Mouse (Mus musculus) retina, adult 2 months (tissue): Measurements from ENCODE around the gene Atp2b2.

ENCODE experiments used
- DNase-seq: peaks from one replicate; pipeline ENCODE4 v3.0.0-alpha.2; 2012; ENCODE audit warnings: low read depth, low spot score

Atp2b2 gene

GRCm38 (mm10) chr6:113890858-113891213 lies 151.6 kb downstream of the Atp2b2 start:
- no peak for DNase-seq

DNA sequence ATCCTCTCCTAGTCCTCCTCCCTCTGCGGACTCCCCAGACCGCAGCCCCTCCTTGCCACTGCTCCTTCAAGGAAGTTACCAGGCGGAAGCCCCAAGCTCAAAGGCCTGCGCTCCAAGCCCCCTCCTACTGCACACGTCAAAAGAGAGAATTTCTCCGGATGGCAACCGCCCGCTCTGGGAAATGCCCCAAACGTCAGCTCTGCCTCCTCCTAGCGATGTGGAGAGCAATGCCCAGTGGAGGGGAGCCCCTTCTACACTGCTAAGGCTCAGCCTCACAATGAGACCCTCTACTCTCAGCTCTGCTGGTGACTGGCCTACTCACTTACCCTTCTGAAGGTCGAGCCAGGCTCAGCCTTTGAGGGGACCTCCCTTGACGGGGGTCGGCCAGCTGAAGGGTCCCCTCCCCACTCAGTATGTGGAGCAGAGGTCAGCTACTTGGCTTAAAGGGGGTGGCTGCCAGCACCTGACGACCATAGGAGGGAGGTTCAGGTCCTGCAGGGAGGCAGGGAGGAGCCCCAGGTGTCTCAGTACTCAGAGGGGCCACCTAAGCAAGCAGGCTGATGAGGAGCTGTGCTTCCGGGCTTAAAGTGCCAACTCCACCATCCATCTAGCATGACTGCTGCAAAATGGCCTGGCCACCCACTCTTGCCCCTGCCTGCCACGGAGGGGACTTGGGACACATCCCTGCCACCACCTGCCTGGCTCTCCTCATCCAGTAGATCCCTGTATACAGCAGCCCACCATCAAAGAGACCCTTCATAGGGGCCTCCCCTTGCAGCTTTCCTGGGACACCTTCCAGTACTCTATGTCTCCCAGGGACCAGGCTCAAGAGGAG lies 152.2 kb downstream of the Atp2b2 start:
- no peak for DNase-seq

DNA sequence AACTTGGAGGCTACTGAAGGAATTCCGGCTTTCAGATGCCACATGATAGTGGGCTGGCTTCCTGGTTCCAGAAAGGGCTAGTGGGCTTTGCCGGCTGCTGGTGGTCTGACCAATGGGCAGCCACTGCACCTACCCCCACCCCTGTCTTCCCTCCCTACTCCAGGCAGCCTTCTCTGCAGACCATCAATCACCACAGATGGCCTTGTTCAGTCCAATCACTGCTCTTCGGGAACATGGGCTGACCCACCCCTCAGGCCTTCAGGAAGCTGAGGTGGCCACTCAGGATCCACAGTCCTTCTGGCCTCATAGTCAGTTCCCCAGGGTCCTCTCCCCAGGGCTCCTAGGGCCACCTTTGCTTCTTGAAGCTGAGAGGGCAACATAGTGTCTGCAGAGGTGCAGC lies 153.2 kb downstream of the Atp2b2 start:
- no peak for DNase-seq

DNA sequence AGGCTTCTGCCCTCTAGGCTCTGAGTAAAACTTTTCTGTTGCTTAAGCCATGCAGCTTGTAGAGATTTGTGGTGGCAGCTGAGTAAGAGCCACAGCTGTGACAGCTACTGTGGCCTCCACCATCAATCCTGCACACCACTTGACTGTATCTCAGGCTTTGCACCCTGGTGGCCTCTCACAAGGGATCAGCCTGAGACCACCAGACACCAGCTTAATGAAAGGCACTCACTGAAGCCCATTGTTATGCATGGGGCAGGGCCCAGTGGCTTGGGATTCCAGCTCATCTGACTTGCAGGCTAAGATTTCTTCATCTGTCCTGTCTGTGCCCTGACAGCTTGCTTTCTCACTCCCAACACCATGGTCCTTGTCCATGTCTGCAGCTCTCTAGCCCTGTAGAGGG lies 155.5 kb downstream of the Atp2b2 start:
- DNase-seq = no peak

GRCm38 (mm10) chr6:113884806-113885205 lies 157.6 kb downstream of the Atp2b2 start:
- DNase-seq = no peak

DNA sequence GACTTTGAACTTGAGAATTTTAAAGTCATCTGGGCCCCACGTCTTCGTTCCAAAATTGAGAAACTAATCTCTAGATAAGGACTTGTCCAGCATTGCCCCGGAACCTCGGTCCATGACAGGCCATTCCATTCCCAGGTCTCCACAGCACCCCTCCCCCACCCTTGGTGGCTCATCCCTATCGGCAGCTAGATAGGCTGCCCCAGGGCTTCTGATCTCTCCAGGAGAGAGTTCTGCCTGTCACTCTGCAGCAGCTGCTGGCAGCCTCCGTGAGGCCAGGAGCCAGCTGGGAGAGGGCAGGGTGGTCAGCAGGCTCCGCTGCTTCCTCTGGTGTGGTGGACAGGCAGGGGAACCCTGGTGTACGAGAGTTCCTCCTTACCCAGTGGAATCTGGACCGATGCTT lies 159.2 kb downstream of the Atp2b2 start:
- no peak for DNase-seq

- no peak for DNase-seq
Measured at GRCm38 (mm10) chr6:113882396-113882795, 160.0 kb downstream of the Atp2b2 start.

DNA sequence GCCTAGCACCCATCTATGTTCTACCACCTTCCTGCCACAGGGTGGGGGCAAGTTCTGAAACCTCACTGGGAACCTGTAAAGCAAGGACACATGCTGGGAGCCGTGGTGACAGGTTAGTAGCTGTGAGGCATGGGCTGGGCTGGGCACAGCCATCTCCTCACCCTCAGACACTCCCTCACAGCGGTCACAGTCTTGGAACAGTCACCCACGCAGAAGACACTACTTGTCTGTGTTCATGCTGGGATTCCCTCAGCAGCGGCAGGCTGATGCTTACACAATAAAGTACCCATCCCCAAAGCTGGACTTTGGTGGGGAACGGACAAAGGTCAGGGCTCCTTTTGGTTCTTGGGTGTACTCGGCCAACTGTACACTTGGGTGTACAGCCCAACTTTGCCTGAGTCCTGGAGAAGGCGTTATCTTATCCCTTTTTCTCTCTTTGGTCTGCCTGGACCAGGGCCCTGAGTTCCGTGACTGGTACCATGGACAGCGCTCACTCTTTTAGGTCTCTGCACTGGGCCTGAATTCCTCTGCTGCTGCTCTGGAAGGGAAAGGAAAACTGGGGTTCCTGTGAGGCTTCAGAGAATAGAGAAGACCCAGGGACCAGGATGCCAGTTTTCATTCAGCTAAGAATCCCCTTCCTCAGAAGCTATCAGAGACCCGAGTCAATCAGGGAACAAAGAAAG lies 160.7 kb downstream of the Atp2b2 start:
- no peak for DNase-seq

DNA sequence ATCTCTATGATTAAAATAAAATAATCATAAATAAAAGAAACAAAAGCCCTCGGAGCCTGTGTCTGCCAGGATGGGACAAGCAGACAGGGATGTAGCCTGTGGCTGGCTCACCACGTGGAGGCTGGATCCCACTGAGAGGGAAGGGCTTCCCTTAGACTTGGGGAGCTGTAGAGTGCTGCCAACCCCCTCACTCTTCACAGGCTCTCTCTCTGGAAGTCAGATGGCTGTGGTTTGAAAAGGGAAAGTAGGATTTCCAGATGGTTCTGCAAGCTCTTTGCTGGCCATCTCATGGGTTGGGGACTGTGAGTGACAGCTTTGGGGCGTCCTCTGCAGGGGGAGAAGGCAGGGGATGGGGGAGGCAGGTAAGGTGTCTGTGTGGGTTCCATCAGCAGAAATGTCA lies 163.0 kb downstream of the Atp2b2 start:
- DNase-seq = no peak

GRCm38 (mm10) chr6:113878510-113879128 lies 163.8 kb downstream of the Atp2b2 start:
- no peak for DNase-seq

DNA sequence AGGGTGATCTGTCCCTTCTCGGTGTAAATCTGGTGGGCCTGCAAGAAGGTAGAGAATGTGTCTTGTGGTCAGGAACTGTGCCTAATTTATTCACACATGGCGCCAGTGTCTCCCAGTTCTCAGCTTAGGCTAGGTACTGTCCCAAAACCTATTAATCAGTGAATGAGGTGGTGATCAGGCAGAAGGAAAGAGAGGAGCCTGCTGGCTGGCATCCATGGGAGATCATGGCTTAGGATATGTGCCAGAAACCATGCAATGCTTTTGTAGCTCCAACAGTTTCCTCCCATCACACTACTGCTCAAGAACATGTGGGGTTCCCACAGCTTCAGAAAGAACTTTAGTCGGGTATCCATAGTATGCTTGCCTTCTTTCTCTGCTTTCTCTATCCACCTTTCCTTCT lies 165.8 kb downstream of the Atp2b2 start:
- DNase-seq = no peak

DNA sequence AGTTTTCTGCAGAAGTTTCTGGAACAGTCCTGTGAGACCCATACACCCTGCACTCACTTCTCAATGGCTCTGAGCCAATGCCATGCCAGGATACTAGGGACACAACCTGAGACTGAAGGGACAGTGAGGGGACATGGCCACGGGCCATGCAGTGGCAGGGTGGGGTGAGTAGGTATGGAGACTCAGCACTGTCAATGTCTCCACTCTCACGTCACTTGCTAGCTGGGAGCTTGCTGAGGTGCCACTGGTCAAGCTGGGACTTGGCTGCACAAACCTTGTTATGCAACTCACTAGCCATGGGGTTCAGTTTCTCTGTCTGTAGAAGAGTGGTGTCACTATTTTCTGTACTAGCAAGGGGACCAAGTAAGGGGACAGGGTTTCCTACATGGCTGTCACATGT lies 167.2 kb downstream of the Atp2b2 start:
- no peak for DNase-seq

DNA sequence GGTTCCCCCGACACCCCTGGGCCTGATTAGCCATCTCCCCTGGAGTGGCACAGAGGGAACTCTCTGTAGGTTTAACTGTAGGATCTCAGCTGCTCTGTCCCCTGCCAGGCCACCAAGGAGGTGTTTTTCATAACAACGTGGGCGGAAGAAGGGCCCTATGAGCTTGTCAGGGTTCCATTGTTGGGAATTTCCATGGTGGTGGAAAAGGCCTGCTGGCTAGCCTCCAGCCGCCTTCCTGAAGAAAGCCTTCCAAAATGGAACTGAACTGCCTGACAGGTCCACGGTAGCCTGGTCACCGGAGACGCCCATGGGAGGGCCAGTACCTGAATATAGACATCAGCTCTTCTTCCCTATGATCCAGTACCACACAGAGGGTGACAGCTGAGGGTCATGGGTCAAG lies 169.8 kb downstream of the Atp2b2 start:
- no peak for DNase-seq

DNA sequence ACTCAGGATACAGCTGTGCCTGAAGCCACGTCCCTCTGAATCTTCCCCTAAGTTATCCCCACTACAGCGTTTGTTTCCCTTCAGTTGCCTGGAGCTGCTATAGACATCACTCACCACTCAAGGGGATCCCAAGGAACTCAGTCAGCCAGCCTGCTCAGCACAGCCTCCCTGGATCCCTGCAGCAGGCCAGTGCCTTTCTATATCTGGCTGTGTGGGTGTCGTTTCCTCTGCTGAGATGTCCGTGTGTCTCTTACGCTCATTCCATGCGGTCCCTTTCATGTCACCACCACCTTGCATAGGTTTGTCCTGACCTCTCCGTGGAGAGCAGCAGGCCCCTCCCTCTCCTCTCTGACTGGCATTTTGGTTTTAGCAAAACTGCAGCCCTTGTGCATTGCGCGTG lies 171.6 kb downstream of the Atp2b2 start:
- no peak for DNase-seq

GRCm38 (mm10) chr6:113868552-113868951 lies 173.9 kb downstream of the Atp2b2 start:
- DNase-seq = no peak

- DNase-seq = no peak
Measured at GRCm38 (mm10) chr6:113865699-113866098, 176.7 kb downstream of the Atp2b2 start.

GRCm38 (mm10) chr6:113864812-113865211 lies 177.6 kb downstream of the Atp2b2 start:
- no peak for DNase-seq

- no peak for DNase-seq
Measured at GRCm38 (mm10) chr6:113862955-113863354, 179.5 kb downstream of the Atp2b2 start.

GRCm38 (mm10) chr6:113861938-113862337 lies 180.5 kb downstream of the Atp2b2 start:
- no peak for DNase-seq

DNA sequence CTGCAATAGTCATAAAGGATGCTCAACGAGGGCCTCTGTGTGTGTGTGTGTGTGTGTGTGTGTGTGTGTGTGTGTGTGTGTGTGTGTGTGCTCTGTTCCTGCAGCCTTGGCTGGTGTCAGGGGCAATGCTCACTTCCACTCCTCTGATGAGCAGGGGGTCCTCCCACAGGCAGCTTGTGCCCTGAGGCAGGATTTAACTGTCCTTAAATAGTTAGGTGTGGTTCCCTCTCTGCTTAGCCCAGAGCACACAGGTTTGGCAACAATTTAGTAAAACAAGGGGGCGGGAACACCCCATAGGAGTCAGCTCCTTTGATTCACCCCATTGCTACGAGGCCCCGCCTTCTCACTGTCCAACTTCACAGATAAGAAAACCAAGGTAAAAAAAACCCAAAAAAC lies 181.0 kb downstream of the Atp2b2 start:
- no peak for DNase-seq

DNA sequence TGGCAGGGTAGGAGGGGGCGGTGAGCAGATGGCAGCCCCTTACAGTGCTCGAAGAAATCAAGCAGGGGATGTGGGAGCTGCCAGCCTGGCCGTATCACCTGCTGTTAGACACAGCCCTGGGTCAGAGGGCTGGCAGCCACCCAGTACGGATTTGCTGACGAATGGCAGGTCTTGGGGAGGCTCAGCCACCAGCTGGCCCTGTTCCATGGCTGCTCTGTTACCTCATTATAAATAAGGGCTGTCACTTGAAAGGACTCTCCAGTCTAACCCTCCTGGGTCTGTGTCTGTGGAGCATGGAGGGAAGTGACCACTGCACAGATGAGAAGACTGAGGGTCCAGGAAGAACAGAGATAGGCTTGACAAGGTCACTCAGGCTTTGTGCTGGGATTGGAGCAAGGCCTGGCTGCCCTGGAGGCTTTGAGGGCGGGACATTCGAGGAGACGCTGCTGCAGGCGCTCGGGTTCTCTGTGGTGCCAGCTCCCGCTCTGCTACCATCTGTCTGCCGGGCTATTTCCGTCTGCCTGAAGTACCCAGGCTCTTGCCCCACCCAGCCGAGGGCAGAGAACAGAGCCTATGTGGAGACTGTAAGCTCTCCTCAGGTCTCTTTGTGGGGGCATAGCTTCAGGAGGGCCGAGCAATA lies 181.6 kb downstream of the Atp2b2 start:
- peak; percentile 28 for DNase-seq

DNA sequence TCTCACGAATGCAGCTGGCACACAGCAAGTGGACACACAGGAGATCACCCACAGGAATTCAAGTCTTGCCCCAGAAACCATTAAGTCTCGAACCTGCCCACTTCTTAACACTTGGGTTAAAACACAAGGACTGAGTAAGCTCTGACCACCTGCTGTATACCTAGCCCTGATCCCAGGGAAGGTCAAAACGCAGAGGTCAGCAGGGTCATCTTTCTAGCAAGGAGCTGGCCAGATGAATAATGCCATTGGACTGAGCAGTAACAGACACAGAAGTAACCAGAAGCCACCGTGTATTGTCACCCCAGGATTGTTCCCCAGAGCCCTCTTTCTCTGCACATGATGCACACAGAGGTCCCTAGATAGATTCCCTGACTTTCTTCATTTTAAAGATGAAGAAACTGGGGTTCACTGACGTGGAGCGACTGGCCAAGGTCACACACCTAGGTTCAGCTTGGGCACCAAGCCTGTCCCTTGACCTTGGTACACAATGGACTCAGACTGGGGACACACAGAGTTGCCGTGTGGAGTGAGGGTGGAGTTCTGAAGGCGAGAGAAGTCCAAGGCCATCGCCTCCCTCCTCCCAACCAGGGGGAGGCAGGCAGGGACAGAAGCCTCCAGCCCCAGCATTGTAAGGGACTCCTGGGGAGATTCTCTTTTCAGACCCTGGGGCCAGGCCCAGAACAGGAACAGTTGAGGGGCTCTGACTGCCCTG lies 182.2 kb downstream of the Atp2b2 start:
- DNase-seq = no peak
